Mouse (Mus musculus) intestine, postnatal 0 days (tissue): ENCODE measurements around the gene Invs. TPM values are rescaled to one million over a fixed set of nuclear protein-coding genes. Genes with fewer than 3 reads are reported as not detected.

ENCODE experiments used
- ATAC-seq: fragments of 200-750 bp; cut with Nextera tagmentation; 2 replicates; pipeline ENCODE4 v1.8.0; 2017; ENCODE audit warnings: mild to moderate bottlenecking, moderate TSS enrichment, moderate library complexity
- H3K27ac ChIP-seq: fragments of 300-500 bp; sonication (generic); 2 replicates; pipeline ENCODE4 v1.5.1; 2014; ENCODE audit warnings: mild to moderate bottlenecking, low read depth, low read length, moderate library complexity
- H3K27me3 ChIP-seq: fragments of 300-500 bp; sonication (generic); replicated peaks from 2 replicates; pipeline ENCODE4 v1.6.1; 2014; ENCODE audit warnings: low read length, mixed read lengths; ENCODE audit not compliant: control insufficient read depth, insufficient read depth
- H3K36me3 ChIP-seq: fragments of 300-500 bp; sonication (generic); 2 replicates; pipeline ENCODE4 v1.6.1; 2014; ENCODE audit warnings: mild to moderate bottlenecking, moderate library complexity; ENCODE audit not compliant: control insufficient read depth, insufficient read depth
- H3K4me1 ChIP-seq: fragments of 300-500 bp; sonication (generic); replicated peaks from 2 replicates; pipeline ENCODE4 v1.6.1; 2014; ENCODE audit warnings: antibody characterized with exemption, low read length, mixed read lengths; ENCODE audit not compliant: control insufficient read depth, insufficient read depth
- H3K4me2 ChIP-seq: fragments of 300-500 bp; sonication (generic); replicated peaks from 2 replicates; pipeline ENCODE4 v1.6.1; 2014; ENCODE audit warnings: low read depth, mild to moderate bottlenecking, moderate library complexity
- H3K4me3 ChIP-seq: fragments of 300-500 bp; sonication (generic); 2 replicates; pipeline ENCODE4 v1.5.1; 2014; ENCODE audit warnings: low read depth, low read length
- H3K9ac ChIP-seq: fragments of 300-500 bp; sonication (generic); 2 replicates; pipeline ENCODE4 v1.6.1; 2014; ENCODE audit warnings: mild to moderate bottlenecking, low read depth, low read length
- H3K9me3 ChIP-seq: fragments of 300-500 bp; sonication (generic); 2 replicates; pipeline ENCODE4 v1.6.1; 2016; ENCODE audit warnings: mixed run types; ENCODE audit not compliant: control insufficient read depth
- CTCF ChIP-seq: sonication (generic); IDR thresholded peaks from 2 replicates; pipeline ENCODE4 v1.5.1; 2016; ENCODE audit warnings: low read depth, mild to moderate bottlenecking, control low read depth, antibody characterized with exemption, moderate library complexity
- WGBS: fragments of 180-500 bp; shearing (Covaris S2); extraction: QIAGEN DNeasy Blood & Tissue Kit; methylation state at CpG from one replicate; pipeline ENCODE4 v1.1.7; 2014; 5-methylcytosine and 5-hydroxymethylcytosine counted together
- polyA plus RNA-seq: library from polyadenylated mRNA; unstranded; fragments of >200 nt; fragmentation: Nextera tagmentation; extraction: Ambion mirVana; gene quantifications from 2 replicates; pipeline ENCODE4 v1.2.1, GENCODE M21; 2015

The Invs gene
- polyA plus RNA-seq, 1 experiment from 2014 or later, result 1.8 TPM

GRCm38 (mm10) chr4:48253266-48253665 lies 26.3 kb upstream of the Invs start:
- Histone ChIP-seq H3K36me3 (no peaks in the 10 kb centered on the region), H3K4me2 (no peak overlapping the region), H3K27ac (no peak overlapping the region), H3K4me1 (0 out of 2 replicates have a peak, but pooled peaks cover 8% of the 10 kb centered on the region), H3K9ac (no peak overlapping the region), H3K9me3 (no peaks in the 10 kb centered on the region), H3K4me3 (no peak overlapping the region), H3K27me3 (no peaks in the 10 kb centered on the region)
- ATAC-seq, result no peak
- no peak for TF ChIP-seq CTCF

GRCm38 (mm10) chr4:48258045-48258444 lies 21.5 kb upstream of the Invs start:
- WGBS, result 87% methylated on average over 3 of the region's 3 CpGs
- no peak for ATAC-seq
- Histone ChIP-seq H3K9me3 (no peaks in the 10 kb centered on the region), H3K27me3 (no peaks in the 10 kb centered on the region), H3K4me1 (0 out of 2 replicates have a peak, but pooled peaks cover 8% of the 10 kb centered on the region), H3K4me2 (no peak overlapping the region), H3K4me3 (no peak overlapping the region), H3K36me3 (no peaks in the 10 kb centered on the region), H3K9ac (no peak overlapping the region), H3K27ac (no peak overlapping the region)
- TF ChIP-seq CTCF, result no peak

DNA sequence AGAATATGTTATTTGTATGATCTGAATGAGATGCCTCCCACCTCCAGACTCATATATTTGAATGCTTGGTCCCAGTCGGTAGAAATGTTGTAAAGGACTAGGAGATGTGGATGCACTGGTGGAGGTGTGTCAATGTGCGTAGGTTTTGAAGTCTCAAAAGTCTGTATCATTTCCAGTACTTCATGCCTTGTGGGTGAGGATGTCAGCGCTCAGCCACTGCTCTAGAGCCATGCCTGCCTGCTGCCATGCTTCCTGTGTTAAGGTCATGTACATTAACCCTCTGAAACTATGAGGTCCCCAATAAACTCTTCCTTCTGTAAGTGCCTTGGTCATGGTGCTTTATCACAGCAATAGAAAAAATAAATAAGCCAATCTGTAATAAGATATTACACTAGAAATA lies 11.9 kb upstream of the Invs start:
- Histone ChIP-seq H3K4me1 (no peaks in the 10 kb centered on the region; the same call in 1 of the 2 replicates), H3K4me3 (no peak overlapping the region), H3K9ac (no peak overlapping the region), H3K4me2 (no peak overlapping the region), H3K27ac (no peak overlapping the region), H3K9me3 (no peaks in the 10 kb centered on the region), H3K36me3 (no peaks in the 10 kb centered on the region), H3K27me3 (no peaks in the 10 kb centered on the region)
- no peak for ATAC-seq
- no peak for TF ChIP-seq CTCF
- WGBS, result 79% methylated on average over 3 of the region's 3 CpGs

- H3K4me2 ChIP-seq, result no peak overlapping the region
- H3K27me3 ChIP-seq, result no peaks in the 10 kb centered on the region
- 0 out of 2 replicates have a peak, but pooled peaks have one; percentile 49 for ATAC-seq
- TF ChIP-seq CTCF, result no peak
- H3K9me3 ChIP-seq, result no peaks in the 10 kb centered on the region
- no peak overlapping the region for H3K4me3 ChIP-seq
- no peak overlapping the region for H3K9ac ChIP-seq
- H3K36me3 ChIP-seq, result no peaks in the 10 kb centered on the region
- no peaks in the 10 kb centered on the region; the same call in 1 of the 2 replicates for H3K4me1 ChIP-seq
- H3K27ac ChIP-seq, result no peak overlapping the region
- WGBS, result 60% methylated on average over 1 of the region's 1 CpGs
Measured at GRCm38 (mm10) chr4:48268127-48268526, 11.4 kb upstream of the Invs start.

DNA sequence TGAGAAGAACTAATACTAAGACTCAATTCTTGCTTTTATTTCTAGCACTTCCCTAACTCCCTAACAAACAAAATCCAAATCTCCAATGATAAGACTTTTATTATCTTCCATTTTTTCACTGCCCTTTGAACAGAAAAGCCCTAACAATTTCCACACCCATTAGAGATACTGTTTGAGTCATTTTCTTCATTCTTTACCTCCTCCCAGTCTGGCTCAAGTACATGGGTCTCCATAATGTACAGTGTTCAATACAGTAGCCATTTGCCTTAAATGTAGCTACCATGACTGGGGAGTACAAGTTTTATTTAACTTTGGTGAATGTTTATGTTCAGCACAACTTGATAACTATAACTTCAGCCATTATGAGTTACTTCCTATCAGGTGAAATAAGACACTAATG lies 9.0 kb upstream of the Invs start:
- 0 out of 2 replicates have a peak, but pooled peaks have one; percentile 25 for ATAC-seq
- Histone ChIP-seq H3K9ac (no peak overlapping the region), H3K27me3 (no peaks in the 10 kb centered on the region), H3K36me3 (no peaks in the 10 kb centered on the region), H3K9me3 (no peaks in the 10 kb centered on the region), H3K4me3 (no peak overlapping the region), H3K4me2 (no peak overlapping the region; the same call in 1 of the 2 replicates), H3K27ac (no peak overlapping the region), H3K4me1 (no peaks in the 10 kb centered on the region; the same call in 1 of the 2 replicates)
- no peak for TF ChIP-seq CTCF

DNA sequence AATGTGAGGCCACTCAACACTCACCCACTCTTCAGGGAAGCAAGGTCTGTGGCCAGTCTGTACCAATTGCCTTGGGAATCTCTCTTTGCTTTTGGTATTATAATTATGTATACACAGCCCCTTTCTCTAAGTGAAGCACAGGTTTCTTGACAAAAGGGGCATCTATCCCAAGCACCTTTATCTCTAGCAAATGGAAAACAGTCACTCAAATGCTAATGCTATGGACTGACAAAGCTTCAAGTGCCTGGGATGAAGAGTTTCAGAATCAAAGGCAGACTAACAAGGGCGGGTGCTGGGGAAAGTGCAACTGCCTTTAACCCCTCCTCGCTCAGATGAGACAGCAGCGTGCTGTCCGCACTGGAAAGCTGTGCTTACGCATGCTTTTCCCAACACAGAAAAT lies 7.7 kb upstream of the Invs start:
- no peak overlapping the region for H3K4me3 ChIP-seq
- 31% methylated on average over 5 of the region's 5 CpGs for WGBS
- no peak for TF ChIP-seq CTCF
- H3K27ac ChIP-seq, result no peak overlapping the region
- no peaks in the 10 kb centered on the region for H3K36me3 ChIP-seq
- no peak for ATAC-seq
- H3K9me3 ChIP-seq, result no peaks in the 10 kb centered on the region
- no peak overlapping the region for H3K4me2 ChIP-seq
- H3K27me3 ChIP-seq, result no peaks in the 10 kb centered on the region
- H3K4me1 ChIP-seq, result no peaks in the 10 kb centered on the region; the same call in 1 of the 2 replicates
- no peak overlapping the region for H3K9ac ChIP-seq
